Mouse (Mus musculus) ovary, adult 18-20 months (tissue): ENCODE results near the gene Snai3.

Source experiments
- DNase-seq: peaks from one replicate; pipeline ENCODE4 v3.0.0; 2022; ENCODE audit warnings: low spot score, mixed read lengths

The Snai3 gene

GRCm38 (mm10) chr8:122460524-122461472, at the start of gene Snai3:
TSS of gene Snai3 (minus strand) at chr8:122460733.
- no peak for DNase-seq

- DNase-seq = peak; percentile 49
Measured at GRCm38 (mm10) chr8:122500856-122501255, 40.3 kb upstream of the Snai3 start.

GRCm38 (mm10) chr8:122497912-122498311, 37.4 kb upstream of the Snai3 start:
- DNase-seq = no peak

- no peak for DNase-seq
Measured at GRCm38 (mm10) chr8:122497016-122497734, 36.6 kb upstream of the Snai3 start.

GRCm38 (mm10) chr8:122488387-122488786, 27.9 kb upstream of the Snai3 start:
- no peak for DNase-seq

- no peak for DNase-seq
Measured at GRCm38 (mm10) chr8:122484831-122485230, 24.3 kb upstream of the Snai3 start.

- DNase-seq = no peak
Measured at GRCm38 (mm10) chr8:122483877-122484276, 23.3 kb upstream of the Snai3 start.

- DNase-seq = no peak
Measured at GRCm38 (mm10) chr8:122482448-122482847, 21.9 kb upstream of the Snai3 start.

GRCm38 (mm10) chr8:122475580-122476320, 15.2 kb upstream of the Snai3 start, which contains the start of the genes Rnf166 and Ctu2:
TSS of gene Rnf166 (minus strand) at chr8:122476064.
TSS of gene Ctu2 (plus strand) at chr8:122476143.
- peak; percentile 83 for DNase-seq

GRCm38 (mm10) chr8:122474951-122475560, 14.5 kb upstream of the Snai3 start:
- DNase-seq = peak; percentile 68

- DNase-seq = no peak
Measured at GRCm38 (mm10) chr8:122473911-122474421, 13.4 kb upstream of the Snai3 start.

GRCm38 (mm10) chr8:122470691-122471090, 10.2 kb upstream of the Snai3 start:
- no peak for DNase-seq

- DNase-seq = no peak
Measured at GRCm38 (mm10) chr8:122469965-122470364, 9.4 kb upstream of the Snai3 start.

GRCm38 (mm10) chr8:122469407-122469806, 8.9 kb upstream of the Snai3 start:
- no peak for DNase-seq

GRCm38 (mm10) chr8:122467816-122468215, 7.3 kb upstream of the Snai3 start:
- DNase-seq = no peak

GRCm38 (mm10) chr8:122464985-122465384, 4.5 kb upstream of the Snai3 start:
- DNase-seq = no peak

- DNase-seq = no peak
Measured at GRCm38 (mm10) chr8:122463651-122464640, 3.4 kb upstream of the Snai3 start.

- no peak for DNase-seq
Measured at GRCm38 (mm10) chr8:122462510-122462909, 2.0 kb upstream of the Snai3 start.

- DNase-seq = no peak
Measured at GRCm38 (mm10) chr8:122461473-122462148, 1.1 kb upstream of the Snai3 start.

- no peak for DNase-seq
Measured at GRCm38 (mm10) chr8:122459990-122460389, 543 bp downstream of the Snai3 start.
